Mouse (Mus musculus): Measurements from ENCODE around the gene Ube2g1.

DNA sequence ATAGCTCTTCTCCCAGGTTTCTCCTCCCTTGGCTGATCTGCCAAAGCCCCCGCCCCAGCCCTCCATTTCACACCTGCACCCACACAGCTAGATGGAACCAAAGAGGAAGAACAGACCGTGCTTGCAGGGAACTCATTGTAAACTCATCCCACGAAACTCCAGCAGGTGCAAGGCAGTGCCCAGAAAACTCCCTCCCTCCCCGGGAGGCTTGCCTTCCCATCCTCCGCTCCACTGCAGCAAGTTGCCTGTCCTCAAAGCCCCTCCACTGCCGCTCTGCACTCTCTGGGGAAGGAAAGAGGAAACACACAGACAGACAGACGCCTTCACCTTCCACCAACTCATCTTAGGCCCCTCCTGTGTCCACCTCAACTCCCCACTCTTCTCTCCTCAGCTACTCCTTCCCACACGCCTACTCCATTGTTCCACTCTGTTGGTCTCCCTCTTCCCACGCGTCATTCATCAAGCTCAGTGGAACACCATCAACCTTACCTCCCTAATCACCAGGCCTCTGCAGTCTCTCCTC, 40.2 kb upstream of the Ube2g1 start:
- TF ChIP-seq CTCF (IDR thresholded peaks at IDR 0.05; ENCODE audit: low read depth) (no peak), EP300 (IDR thresholded peaks at IDR 0.05; ENCODE audit: low read depth) (no peak)

All from liver, embryonic 14.5 days (tissue).